Mouse (Mus musculus) midbrain, postnatal 0 days (tissue): Measurements from ENCODE around the gene Catsper3. TPM values are rescaled to one million over a fixed set of nuclear protein-coding genes. Genes with fewer than 3 reads are reported as not detected.
A peak's percentile ranks its signal among the peaks of the same experiment; 100 is the strongest.

Experiments
- ATAC-seq: fragments of 200-750 bp; cut with Nextera tagmentation; 2 replicates; pipeline ENCODE4 v1.8.0; 2017; ENCODE audit warnings: moderate number of reproducible peaks, mild to moderate bottlenecking, moderate TSS enrichment, moderate library complexity; ENCODE audit not compliant: low FRiP score
- DNase-seq: peaks from one replicate; pipeline ENCODE4 v3.0.0-alpha.2; 2015; ENCODE audit warnings: low spot score
- H3K27ac ChIP-seq: fragments of 300-500 bp; sonication (generic); 2 replicates; pipeline ENCODE4 v1.5.1; 2014; ENCODE audit warnings: low read depth, mild to moderate bottlenecking, low read length, mixed read lengths
- H3K27me3 ChIP-seq: fragments of 300-500 bp; sonication (generic); 2 replicates; pipeline ENCODE4 v1.6.1; 2014; ENCODE audit warnings: low read length, control low read depth, mixed read lengths; ENCODE audit not compliant: insufficient read depth
- H3K36me3 ChIP-seq: fragments of 300-500 bp; sonication (generic); 2 replicates; pipeline ENCODE4 v1.6.1; 2014; ENCODE audit warnings: low read length, control low read depth, mixed read lengths; ENCODE audit not compliant: insufficient read depth
- H3K4me1 ChIP-seq: fragments of 300-500 bp; sonication (generic); 2 replicates; pipeline ENCODE4 v1.6.1; 2014; ENCODE audit warnings: mild to moderate bottlenecking, control low read depth, antibody characterized with exemption, low read length, mixed read lengths; ENCODE audit not compliant: insufficient read depth
- H3K4me2 ChIP-seq: fragments of 300-500 bp; sonication (generic); 2 replicates; pipeline ENCODE4 v1.6.1; 2014; ENCODE audit warnings: low read depth, mild to moderate bottlenecking, low read length, mixed read lengths; ENCODE audit not compliant: poor library complexity, severe bottlenecking
- H3K4me3 ChIP-seq: fragments of 300-500 bp; sonication (generic); 2 replicates; pipeline ENCODE4 v1.5.1; 2014; ENCODE audit warnings: low read depth, mild to moderate bottlenecking, low read length, moderate library complexity
- H3K9ac ChIP-seq: fragments of 300-500 bp; sonication (generic); replicated peaks from 2 replicates; pipeline ENCODE4 v1.6.1; 2014; ENCODE audit warnings: mild to moderate bottlenecking, low read length, moderate library complexity, mixed read lengths; ENCODE audit not compliant: poor library complexity, severe bottlenecking
- H3K9me3 ChIP-seq: fragments of 300-500 bp; sonication (generic); 2 replicates; pipeline ENCODE4 v1.6.1; 2016; ENCODE audit warnings: low read length, control low read depth
- CTCF ChIP-seq: IDR thresholded peaks from 2 replicates; pipeline ENCODE4 v1.5.1; 2016; ENCODE audit warnings: antibody characterized with exemption, mild to moderate bottlenecking
- WGBS: fragments of 180-500 bp; shearing (Covaris S2); extraction: QIAGEN DNeasy Blood & Tissue Kit; methylation state at CpG from one replicate; pipeline ENCODE4 v1.1.7; 2014; 5-methylcytosine and 5-hydroxymethylcytosine counted together
- polyA plus RNA-seq: library from polyadenylated mRNA; unstranded; fragments of >200 nt; fragmentation: Nextera tagmentation; extraction: Ambion mirVana; gene quantifications from 2 replicates; pipeline ENCODE4 v1.2.1, GENCODE M21; 2015
- total RNA-seq: library from RNA; depleted of rRNA; stranded (reverse); fragments of >200 nt; gene quantifications from 2 replicates; pipeline ENCODE4 v1.2.3, GENCODE M21; 2014

The Catsper3 gene
- total and polyA plus RNA-seq, 2 experiments from 2014 or later, result 0.30 TPM; not detected in 1

- ATAC-seq, result no peak
- Histone ChIP-seq H3K4me1 (no peaks in the 10 kb centered on the region; the same call in 1 of the 2 replicates), H3K4me3 (no peak overlapping the region), H3K27me3 (peaks cover 82% of the 10 kb centered on the region), H3K36me3 (no peaks in the 10 kb centered on the region), H3K4me2 (no peak overlapping the region), H3K9me3 (no peaks in the 10 kb centered on the region), H3K27ac (no peak overlapping the region), H3K9ac (no peak overlapping the region)
- 3% methylated on average over 25 of the region's 25 CpGs for WGBS
- no peak for TF ChIP-seq CTCF
- DNase-seq, result no peak
Observed at GRCm38 (mm10) chr13:55831722-55832160, 47.4 kb downstream of the Catsper3 start.

GRCm38 (mm10) chr13:55832602-55833001, 48.2 kb downstream of the Catsper3 start:
- Histone ChIP-seq H3K4me1 (no peaks in the 10 kb centered on the region; the same call in 1 of the 2 replicates), H3K4me3 (no peak overlapping the region), H3K36me3 (no peaks in the 10 kb centered on the region), H3K4me2 (no peak overlapping the region), H3K9ac (no peak overlapping the region), H3K27ac (no peak overlapping the region), H3K9me3 (no peaks in the 10 kb centered on the region), H3K27me3 (peaks cover 86% of the 10 kb centered on the region)
- 35% methylated on average over 1 of the region's 1 CpGs for WGBS
- DNase-seq, result no peak
- no peak for ATAC-seq
- TF ChIP-seq CTCF, result peak; percentile 17; the same call in 1 of the 2 replicates

- 6% methylated on average over 7 of the region's 7 CpGs for WGBS
- Histone ChIP-seq H3K9me3 (no peaks in the 10 kb centered on the region), H3K27ac (no peak overlapping the region), H3K36me3 (no peaks in the 10 kb centered on the region), H3K27me3 (peaks cover 88% of the 10 kb centered on the region), H3K4me1 (no peaks in the 10 kb centered on the region; the same call in 1 of the 2 replicates), H3K9ac (no peak overlapping the region), H3K4me3 (no peak overlapping the region), H3K4me2 (no peak overlapping the region)
- ATAC-seq (no peak), DNase-seq (no peak)
- TF ChIP-seq CTCF, result no peak
Observed at GRCm38 (mm10) chr13:55833921-55834320, 49.6 kb downstream of the Catsper3 start.

GRCm38 (mm10) chr13:55834667-55835066, 50.3 kb downstream of the Catsper3 start:
- Histone ChIP-seq H3K9me3 (no peaks in the 10 kb centered on the region), H3K4me1 (no peaks in the 10 kb centered on the region; the same call in 1 of the 2 replicates), H3K27ac (no peak overlapping the region), H3K27me3 (peaks cover 92% of the 10 kb centered on the region), H3K4me2 (no peak overlapping the region), H3K36me3 (no peaks in the 10 kb centered on the region), H3K9ac (no peak overlapping the region), H3K4me3 (no peak overlapping the region)
- ATAC-seq, result no peak
- WGBS, result 4% methylated on average over 5 of the region's 5 CpGs
- DNase-seq, result no peak
- no peak for TF ChIP-seq CTCF

GRCm38 (mm10) chr13:55835548-55836097, 51.3 kb downstream of the Catsper3 start:
- H3K9me3 ChIP-seq, result no peaks in the 10 kb centered on the region
- no peak overlapping the region for H3K4me3 ChIP-seq
- H3K27me3 ChIP-seq, result peaks cover 92% of the 10 kb centered on the region
- no peak overlapping the region for H3K4me2 ChIP-seq
- no peaks in the 10 kb centered on the region for H3K36me3 ChIP-seq
- no peak overlapping the region for H3K9ac ChIP-seq
- no peak overlapping the region for H3K27ac ChIP-seq
- 1% methylated on average over 33 of the region's 33 CpGs for WGBS
- ATAC-seq, result no peak
- TF ChIP-seq CTCF, result no peak
- DNase-seq, result no peak
- H3K4me1 ChIP-seq, result no peaks in the 10 kb centered on the region

GRCm38 (mm10) chr13:55836142-55836625, 51.8 kb downstream of the Catsper3 start, which contains the start of gene Pitx1:
Pitx1 (minus strand) TSS chr13:55836192.
- no peak within 1 kb of the TSS for H3K27ac ChIP-seq
- H3K36me3 ChIP-seq, result no peaks in the 10 kb centered on the region
- DNase-seq (no peak), ATAC-seq (no peak)
- H3K4me3 ChIP-seq, result no peak within 1 kb of the TSS
- no peaks in the 10 kb centered on the region for H3K4me1 ChIP-seq
- H3K9ac ChIP-seq, result no peak within 1 kb of the TSS
- no peak within 1 kb of the TSS for H3K4me2 ChIP-seq
- H3K27me3 ChIP-seq, result peaks cover 93% of the 10 kb centered on the region
- WGBS, result under 1% methylated on average over 22 of the region's 36 CpGs
- no peaks in the 10 kb centered on the region for H3K9me3 ChIP-seq
- no peak for TF ChIP-seq CTCF
